Mouse (Mus musculus) midbrain, embryonic 16.5 days (tissue): ENCODE data around the gene Fam234b. TPM values are rescaled to one million over a fixed set of nuclear protein-coding genes. Genes with fewer than 3 reads are reported as not detected.

Source experiments
- ATAC-seq: fragments of 200-750 bp; cut with Nextera tagmentation; 2 replicates; pipeline ENCODE4 v1.8.0; 2017; ENCODE audit warnings: moderate TSS enrichment
- H3K27ac ChIP-seq: fragments of 300-500 bp; sonication (generic); 2 replicates; pipeline ENCODE4 v1.5.1; 2014; ENCODE audit warnings: mild to moderate bottlenecking, low read length, mixed read lengths
- H3K27me3 ChIP-seq: fragments of 300-500 bp; sonication (generic); 2 replicates; pipeline ENCODE4 v1.6.1; 2014; ENCODE audit warnings: low read depth, low read length, mixed read lengths; ENCODE audit not compliant: control insufficient read depth, insufficient read depth
- H3K36me3 ChIP-seq: fragments of 300-500 bp; sonication (generic); 2 replicates; pipeline ENCODE4 v1.6.1; 2014; ENCODE audit warnings: mild to moderate bottlenecking, low read length, moderate library complexity, mixed read lengths; ENCODE audit not compliant: control insufficient read depth, insufficient read depth
- H3K4me1 ChIP-seq: fragments of 300-500 bp; sonication (generic); 2 replicates; pipeline ENCODE4 v1.6.1; 2014; ENCODE audit warnings: mild to moderate bottlenecking, low read length, mixed read lengths; ENCODE audit not compliant: control insufficient read depth, insufficient read depth
- H3K4me2 ChIP-seq: fragments of 300-500 bp; sonication (generic); 2 replicates; pipeline ENCODE4 v1.6.1; 2014; ENCODE audit warnings: mild to moderate bottlenecking, low read length, mixed read lengths
- H3K4me3 ChIP-seq: fragments of 300-500 bp; sonication (generic); 2 replicates; pipeline ENCODE4 v1.5.1; 2014; ENCODE audit warnings: low read depth, mild to moderate bottlenecking, low read length, moderate library complexity, mixed read lengths
- H3K9ac ChIP-seq: fragments of 300-500 bp; sonication (generic); 2 replicates; pipeline ENCODE4 v1.6.1; 2014; ENCODE audit warnings: low read depth, low read length, mixed read lengths
- H3K9me3 ChIP-seq: fragments of 300-500 bp; sonication (generic); replicated peaks from 2 replicates; pipeline ENCODE4 v1.6.1; 2014; ENCODE audit warnings: mild to moderate bottlenecking, low read length, mixed read lengths; ENCODE audit not compliant: control insufficient read depth, poor library complexity, severe bottlenecking
- WGBS: fragments of 180-500 bp; shearing (Covaris S2); extraction: QIAGEN DNeasy Blood & Tissue Kit; methylation state at CpG from one replicate; pipeline ENCODE4 v1.1.7; 2014; 5-methylcytosine and 5-hydroxymethylcytosine counted together
- polyA plus RNA-seq: library from polyadenylated mRNA; unstranded; fragments of >200 nt; fragmentation: Nextera tagmentation; extraction: Ambion mirVana; gene quantifications from 2 replicates; pipeline ENCODE4 v1.2.1, GENCODE M21; 2015

The Fam234b gene
- polyA plus RNA-seq, 1 experiment from 2014 or later = 139 TPM

GRCm38 (mm10) chr6:135275231-135275630 is 77.5 kb downstream of the Fam234b start:
- WGBS = 73% methylated on average over 4 of the region's 4 CpGs

GRCm38 (mm10) chr6:135276474-135277295 is 78.9 kb downstream of the Fam234b start:
- Histone ChIP-seq H3K27me3 (no peaks in the 10 kb centered on the region), H3K9me3 (no peaks in the 10 kb centered on the region), H3K4me3 (no peak overlapping the region), H3K36me3 (no peaks in the 10 kb centered on the region), H3K4me1 (no peaks in the 10 kb centered on the region), H3K9ac (no peak overlapping the region), H3K4me2 (no peak overlapping the region), H3K27ac (no peak overlapping the region)
- no peak for ATAC-seq
- WGBS = 87% methylated on average over 6 of the region's 6 CpGs

More at GRCm38 (mm10) chr6:135275231-135275630, 77.5 kb downstream of the Fam234b start:
- Histone ChIP-seq H3K4me3 (no peak overlapping the region), H3K27ac (no peak overlapping the region), H3K27me3 (no peaks in the 10 kb centered on the region), H3K36me3 (no peaks in the 10 kb centered on the region), H3K9me3 (no peaks in the 10 kb centered on the region), H3K4me1 (no peaks in the 10 kb centered on the region), H3K9ac (no peak overlapping the region), H3K4me2 (no peak overlapping the region)
- ATAC-seq = no peak

DNA sequence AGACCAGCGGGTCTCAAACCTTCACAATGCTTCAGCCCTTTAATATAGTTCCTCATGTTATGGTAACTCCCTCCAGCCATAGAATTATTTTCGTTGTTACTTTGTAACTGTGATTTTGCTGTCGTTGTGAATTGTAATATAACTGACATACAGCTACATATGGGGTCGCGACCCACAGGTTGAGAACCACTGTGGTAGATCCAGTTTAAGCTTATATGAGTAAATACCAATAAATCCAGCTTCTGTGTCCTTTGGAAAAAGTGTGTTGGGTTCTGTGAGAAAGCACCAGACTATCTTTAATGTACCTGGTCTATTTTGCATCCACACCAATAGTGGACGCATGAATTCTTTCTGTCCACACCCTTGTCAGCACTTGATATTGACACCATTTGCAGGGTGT is 80.5 kb downstream of the Fam234b start:
- Histone ChIP-seq H3K9me3 (no peaks in the 10 kb centered on the region), H3K4me2 (no peak overlapping the region), H3K27ac (no peak overlapping the region), H3K27me3 (no peaks in the 10 kb centered on the region), H3K4me3 (no peak overlapping the region), H3K4me1 (no peaks in the 10 kb centered on the region), H3K9ac (no peak overlapping the region), H3K36me3 (no peaks in the 10 kb centered on the region)
- ATAC-seq = no peak
- WGBS = 91% methylated on average over 6 of the region's 6 CpGs

DNA sequence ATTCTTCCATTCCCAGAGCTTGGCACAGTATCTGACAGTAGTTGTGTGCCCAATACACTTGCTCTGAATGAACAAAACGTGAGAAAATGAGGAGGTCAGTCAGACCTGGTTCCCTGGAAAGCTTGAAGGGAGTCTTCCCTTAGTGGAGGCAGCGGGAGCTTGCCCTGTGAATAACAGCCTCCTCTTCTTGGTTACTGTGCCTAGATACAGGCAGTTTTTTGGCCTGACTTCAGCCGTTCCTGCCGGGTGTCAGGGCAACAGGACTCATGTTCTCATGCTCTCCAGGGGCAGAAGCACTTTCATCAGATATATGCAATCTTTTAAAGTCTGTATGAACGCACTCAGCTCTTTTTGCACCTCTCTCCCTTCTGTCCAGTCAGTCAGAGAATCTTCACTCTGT is 81.5 kb downstream of the Fam234b start:
- Histone ChIP-seq H3K4me2 (no peak overlapping the region), H3K9ac (no peak overlapping the region), H3K36me3 (no peaks in the 10 kb centered on the region), H3K27me3 (no peaks in the 10 kb centered on the region), H3K27ac (no peak overlapping the region), H3K4me3 (no peak overlapping the region), H3K9me3 (no peaks in the 10 kb centered on the region), H3K4me1 (no peaks in the 10 kb centered on the region)
- WGBS = 62% methylated on average over 5 of the region's 5 CpGs
- ATAC-seq = no peak

DNA sequence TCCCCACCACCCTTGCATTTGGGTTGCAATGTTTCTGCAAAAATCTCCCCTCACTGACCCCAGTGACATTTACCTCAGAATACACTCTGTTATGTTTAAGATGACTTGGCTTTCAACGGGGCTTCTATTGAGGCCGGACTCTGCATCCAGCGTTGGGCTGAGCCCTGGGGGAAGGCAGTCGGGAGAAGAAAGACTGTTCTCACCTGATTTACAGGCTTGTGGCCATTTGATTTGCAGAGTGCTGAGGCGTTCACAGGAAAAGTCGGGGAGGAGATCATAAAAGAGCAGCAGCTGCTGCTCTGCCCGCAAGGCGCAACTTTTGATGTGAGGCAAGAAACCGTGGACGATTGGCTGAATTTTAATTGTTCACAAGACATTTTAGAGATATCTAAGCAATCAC is 82.1 kb downstream of the Fam234b start:
- Histone ChIP-seq H3K36me3 (no peaks in the 10 kb centered on the region), H3K4me2 (no peak overlapping the region), H3K4me3 (no peak overlapping the region), H3K9ac (no peak overlapping the region), H3K27me3 (no peaks in the 10 kb centered on the region), H3K4me1 (no peaks in the 10 kb centered on the region), H3K27ac (no peak overlapping the region), H3K9me3 (no peaks in the 10 kb centered on the region)
- no peak for ATAC-seq
- WGBS = 32% methylated on average over 10 of the region's 10 CpGs

GRCm38 (mm10) chr6:135292391-135292790 is 94.6 kb downstream of the Fam234b start:
- no peaks in the 10 kb centered on the region for H3K27me3 ChIP-seq
- no peaks in the 10 kb centered on the region for H3K9me3 ChIP-seq
- no peaks in the 10 kb centered on the region for H3K4me1 ChIP-seq
- 76% methylated on average over 4 of the region's 4 CpGs for WGBS
- no peak for ATAC-seq
- H3K36me3 ChIP-seq = no peaks in the 10 kb centered on the region
- H3K9ac ChIP-seq = no peak overlapping the region
- H3K27ac ChIP-seq = no peak overlapping the region
- H3K4me2 ChIP-seq = no peak overlapping the region
- H3K4me3 ChIP-seq = no peak overlapping the region

- no peaks in the 10 kb centered on the region for H3K9me3 ChIP-seq
- no peak overlapping the region for H3K9ac ChIP-seq
- ATAC-seq = no peak
- H3K36me3 ChIP-seq = no peaks in the 10 kb centered on the region
- 88% methylated on average over 6 of the region's 6 CpGs for WGBS
- H3K27me3 ChIP-seq = no peaks in the 10 kb centered on the region
- H3K4me3 ChIP-seq = no peak overlapping the region
- H3K27ac ChIP-seq = no peak overlapping the region
- no peak overlapping the region for H3K4me2 ChIP-seq
- H3K4me1 ChIP-seq = no peaks in the 10 kb centered on the region
Observed at GRCm38 (mm10) chr6:135294150-135294549, 96.4 kb downstream of the Fam234b start.

Other genes with a start within 250 kb of the Fam234b start
- gene Apold1, start 216.3 kb upstream of the Fam234b start, polyA plus RNA-seq = 4.2 and 5.5 TPM in 2 replicates
- 75.1 and 78.2 TPM in 2 replicates for gene Ddx47, start 186.4 kb upstream of the Fam234b start, polyA plus RNA-seq
- gene Gprc5a, start 132.3 kb upstream of the Fam234b start, polyA plus RNA-seq = 0.12 and 0.20 TPM in 2 replicates
- not detected in 2 replicates for gene Gprc5d, start 79.7 kb upstream of the Fam234b start, polyA plus RNA-seq
- 4.6 and 5.5 TPM in 2 replicates for gene Hebp1, start within 50 bp of the Fam234b start, polyA plus RNA-seq
- gene Gsg1, start 56.4 kb downstream of the Fam234b start, polyA plus RNA-seq = 0.25 TPM in 2 replicates
- gene Pbp2, start 112.4 kb downstream of the Fam234b start, polyA plus RNA-seq = not detected in 2 replicates
- 7.5 TPM in 2 replicates for gene Emp1, start 164.6 kb downstream of the Fam234b start, polyA plus RNA-seq